Mouse (Mus musculus) kidney, embryonic 14.5 days (tissue): ENCODE measurements at regions not wholly inside any gene's neighbourhood (a gene's known extent, or its start where the extent isn't known, plus 50 kb on each side); places are given as distances from the start of the nearest gene placed in this dataset.

Experiments used
- ATAC-seq: fragments of 200-750 bp; cut with Nextera tagmentation; 2 replicates; pipeline ENCODE4 v1.8.0; 2017; ENCODE audit warnings: moderate number of reproducible peaks, mild to moderate bottlenecking, moderate TSS enrichment, moderate library complexity; ENCODE audit not compliant: low FRiP score, low TSS enrichment
- H3K27ac ChIP-seq: fragments of 300-500 bp; sonication (generic); 2 replicates; pipeline ENCODE4 v1.5.1; 2014; ENCODE audit warnings: low read depth, mild to moderate bottlenecking, low read length, moderate library complexity, mixed read lengths
- H3K27me3 ChIP-seq: fragments of 300-500 bp; sonication (generic); 2 replicates; pipeline ENCODE4 v1.6.1; 2014; ENCODE audit warnings: mild to moderate bottlenecking, low read length; ENCODE audit not compliant: control insufficient read depth, insufficient read depth
- H3K36me3 ChIP-seq: fragments of 300-500 bp; sonication (generic); 2 replicates; pipeline ENCODE4 v1.6.1; 2014; ENCODE audit warnings: low read length, mixed read lengths; ENCODE audit not compliant: control insufficient read depth, insufficient read depth
- H3K4me1 ChIP-seq: fragments of 300-500 bp; sonication (generic); 2 replicates; pipeline ENCODE4 v1.6.1; 2014; ENCODE audit warnings: low read length, mixed read lengths; ENCODE audit not compliant: control insufficient read depth, insufficient read depth
- H3K4me2 ChIP-seq: fragments of 300-500 bp; sonication (generic); replicated peaks from 2 replicates; pipeline ENCODE4 v1.6.1; 2014; ENCODE audit warnings: low read depth, mild to moderate bottlenecking, low read length
- H3K4me3 ChIP-seq: fragments of 300-500 bp; sonication (generic); 2 replicates; pipeline ENCODE4 v1.5.1; 2014; ENCODE audit warnings: mild to moderate bottlenecking, low read length
- H3K9ac ChIP-seq: fragments of 300-500 bp; sonication (generic); 2 replicates; pipeline ENCODE4 v1.6.1; 2014; ENCODE audit warnings: low read depth, mild to moderate bottlenecking, low read length, moderate library complexity
- H3K9me3 ChIP-seq: fragments of 300-500 bp; sonication (generic); 2 replicates; pipeline ENCODE4 v1.6.1; 2016; ENCODE audit warnings: low read length; ENCODE audit not compliant: control insufficient read depth
- WGBS: fragments of 180-500 bp; shearing (Covaris S2); extraction: QIAGEN DNeasy Blood & Tissue Kit; methylation state at CpG from one replicate; pipeline ENCODE4 v1.1.7; 2014; 5-methylcytosine and 5-hydroxymethylcytosine counted together

- no peak for ATAC-seq
- Histone ChIP-seq H3K27me3 (no peaks in the 10 kb centered on the region), H3K4me2 (no peak overlapping the region), H3K4me1 (no peaks in the 10 kb centered on the region), H3K9ac (no peak overlapping the region), H3K4me3 (no peak overlapping the region), H3K9me3 (no peaks in the 10 kb centered on the region), H3K27ac (no peak overlapping the region), H3K36me3 (no peaks in the 10 kb centered on the region)
These were observed 550.2 kb downstream of the Rapgef2 start for GRCm38 (mm10) chr3:78736111-78736510.

DNA sequence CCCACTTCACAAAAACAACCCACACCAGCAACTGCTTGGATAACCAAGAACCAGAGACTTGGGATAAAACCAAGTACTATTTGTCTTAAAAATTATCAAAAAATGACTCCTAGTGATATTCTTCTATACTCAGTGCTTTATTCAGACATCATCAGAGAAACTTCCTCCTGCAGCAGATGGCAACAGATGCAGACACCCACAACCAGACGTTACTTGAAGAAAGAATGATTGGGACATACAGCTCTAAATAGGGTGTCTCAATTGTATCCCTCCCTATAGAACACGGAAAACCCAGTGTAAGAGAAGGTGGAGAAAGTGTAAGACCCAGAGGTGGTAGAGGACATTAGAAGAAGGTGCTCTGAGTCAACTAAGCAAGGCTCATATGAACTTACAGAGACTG lies 569.6 kb downstream of the Rapgef2 start:
- H3K9me3 ChIP-seq = no peaks in the 10 kb centered on the region
- ATAC-seq = no peak
- H3K27me3 ChIP-seq = no peaks in the 10 kb centered on the region
- 78% methylated on average over 2 of the region's 2 CpGs for WGBS
- H3K36me3 ChIP-seq = no peaks in the 10 kb centered on the region
- no peak overlapping the region for H3K27ac ChIP-seq
- H3K4me3 ChIP-seq = no peak overlapping the region
- H3K4me2 ChIP-seq = no peak overlapping the region
- no peaks in the 10 kb centered on the region for H3K4me1 ChIP-seq
- H3K9ac ChIP-seq = no peak overlapping the region

DNA sequence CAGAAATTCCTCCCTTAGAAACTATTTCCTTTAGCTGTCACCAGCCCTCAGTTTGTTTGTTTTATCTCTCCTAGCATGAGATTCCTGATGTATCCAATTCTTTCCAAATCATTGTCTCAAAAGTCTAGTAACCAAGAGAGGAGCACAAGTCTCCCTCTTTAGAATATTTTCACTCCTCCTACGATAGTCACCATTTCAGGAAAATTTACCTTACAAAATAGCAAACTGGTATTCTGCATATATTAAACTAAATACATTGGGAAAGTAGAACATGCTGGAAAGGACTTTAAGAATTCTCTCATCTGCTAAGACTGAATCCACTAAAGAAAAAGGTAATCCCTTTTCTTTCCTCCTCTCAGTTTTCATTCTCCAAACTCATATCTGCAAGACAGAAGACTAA lies 578.6 kb downstream of the Rapgef2 start:
- WGBS = 70% methylated on average over 1 of the region's 1 CpGs
- Histone ChIP-seq H3K9ac (no peak overlapping the region), H3K4me2 (no peak overlapping the region), H3K27ac (no peak overlapping the region), H3K27me3 (no peaks in the 10 kb centered on the region), H3K36me3 (no peaks in the 10 kb centered on the region), H3K4me1 (no peaks in the 10 kb centered on the region), H3K4me3 (no peak overlapping the region), H3K9me3 (no peaks in the 10 kb centered on the region)
- ATAC-seq = no peak

GRCm38 (mm10) chr3:78698936-78699335 lies 587.4 kb downstream of the Rapgef2 start:
- ATAC-seq = no peak
- no peak overlapping the region for H3K27ac ChIP-seq
- H3K4me2 ChIP-seq = no peak overlapping the region
- H3K4me1 ChIP-seq = no peaks in the 10 kb centered on the region
- H3K9ac ChIP-seq = no peak overlapping the region
- no peak overlapping the region for H3K4me3 ChIP-seq
- H3K9me3 ChIP-seq = no peaks in the 10 kb centered on the region
- WGBS = 43% methylated on average over 5 of the region's 5 CpGs
- no peaks in the 10 kb centered on the region for H3K36me3 ChIP-seq
- H3K27me3 ChIP-seq = no peaks in the 10 kb centered on the region

DNA sequence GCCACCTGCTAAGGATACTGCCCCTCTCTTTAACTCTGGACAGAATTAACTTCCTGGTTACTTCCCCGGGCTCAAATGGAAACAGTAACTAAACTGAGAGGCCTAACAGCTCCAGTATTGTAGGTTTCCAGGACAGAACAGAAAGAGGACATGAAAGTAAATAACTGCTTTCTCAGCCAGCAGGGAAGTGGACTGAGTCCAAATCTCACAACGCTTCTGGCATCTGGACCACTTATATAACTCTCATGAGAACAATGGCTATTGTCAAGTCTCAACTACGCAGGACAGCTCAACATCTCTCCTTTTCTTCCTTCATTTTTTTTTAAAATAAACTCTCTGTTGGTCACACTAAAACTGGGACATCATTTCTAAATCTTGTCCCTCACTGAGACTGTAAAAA lies 594.8 kb downstream of the Rapgef2 start:
- Histone ChIP-seq H3K9ac (no peak overlapping the region), H3K36me3 (no peaks in the 10 kb centered on the region), H3K4me3 (no peak overlapping the region), H3K9me3 (no peaks in the 10 kb centered on the region), H3K27ac (no peak overlapping the region), H3K4me2 (no peak overlapping the region), H3K4me1 (no peaks in the 10 kb centered on the region), H3K27me3 (no peaks in the 10 kb centered on the region)
- 54% methylated on average over 3 of the region's 3 CpGs for WGBS
- no peak for ATAC-seq

DNA sequence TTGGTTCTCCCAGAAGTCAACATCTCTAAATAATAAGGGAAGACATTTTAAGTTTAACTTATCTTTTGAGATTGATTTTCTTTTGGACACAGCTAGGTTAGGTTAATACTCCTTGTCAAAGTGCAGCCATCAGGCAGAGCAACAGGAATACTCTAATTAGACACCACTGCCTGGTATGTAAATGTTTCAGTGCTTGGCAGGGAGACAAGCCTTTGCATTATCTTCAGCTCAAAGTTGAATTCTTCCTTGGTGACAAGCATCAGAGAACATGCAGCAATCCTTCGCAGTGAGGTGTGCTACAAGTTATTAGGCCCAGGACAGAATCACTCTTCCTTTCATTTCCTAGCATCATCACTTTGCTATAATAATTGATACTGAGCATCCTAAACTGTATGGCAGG lies 608.7 kb downstream of the Rapgef2 start:
- 91% methylated on average over 1 of the region's 1 CpGs for WGBS
- Histone ChIP-seq H3K9me3 (no peaks in the 10 kb centered on the region), H3K27ac (no peak overlapping the region)

DNA sequence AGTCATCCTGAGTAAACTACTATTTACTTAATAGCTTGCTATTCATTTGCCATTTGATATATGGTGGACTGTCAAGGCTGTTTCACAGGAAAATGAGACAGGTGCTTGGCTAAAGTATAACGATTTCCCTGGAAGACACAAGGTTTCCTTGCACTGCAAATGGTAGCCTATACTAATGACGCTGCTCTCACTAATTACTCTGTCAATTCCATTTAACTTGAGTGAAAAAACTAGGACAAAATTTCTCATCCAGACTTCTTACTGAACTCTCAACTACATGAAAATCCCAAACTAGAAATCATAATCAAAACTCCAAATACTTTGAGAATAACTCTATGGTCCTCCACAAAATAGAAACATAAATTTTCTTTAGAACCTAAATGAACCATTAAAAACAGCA lies 609.5 kb downstream of the Rapgef2 start:
- ATAC-seq = no peak
- Histone ChIP-seq H3K36me3 (no peaks in the 10 kb centered on the region), H3K4me1 (no peaks in the 10 kb centered on the region), H3K4me3 (no peak overlapping the region), H3K4me2 (no peak overlapping the region), H3K9me3 (no peaks in the 10 kb centered on the region), H3K27ac (no peak overlapping the region), H3K9ac (no peak overlapping the region), H3K27me3 (no peaks in the 10 kb centered on the region)
- 88% methylated on average over 2 of the region's 2 CpGs for WGBS

More for the DNA sequence above, 608.7 kb downstream of the Rapgef2 start:
- H3K4me3 ChIP-seq = no peak overlapping the region
- H3K4me1 ChIP-seq = no peaks in the 10 kb centered on the region
- H3K36me3 ChIP-seq = no peaks in the 10 kb centered on the region
- ATAC-seq = no peak
- H3K27me3 ChIP-seq = no peaks in the 10 kb centered on the region
- H3K4me2 ChIP-seq = no peak overlapping the region
- H3K9ac ChIP-seq = no peak overlapping the region

- H3K27ac ChIP-seq = no peak overlapping the region
These were observed 611.7 kb downstream of the Rapgef2 start for GRCm38 (mm10) chr3:78674529-78675187.

DNA sequence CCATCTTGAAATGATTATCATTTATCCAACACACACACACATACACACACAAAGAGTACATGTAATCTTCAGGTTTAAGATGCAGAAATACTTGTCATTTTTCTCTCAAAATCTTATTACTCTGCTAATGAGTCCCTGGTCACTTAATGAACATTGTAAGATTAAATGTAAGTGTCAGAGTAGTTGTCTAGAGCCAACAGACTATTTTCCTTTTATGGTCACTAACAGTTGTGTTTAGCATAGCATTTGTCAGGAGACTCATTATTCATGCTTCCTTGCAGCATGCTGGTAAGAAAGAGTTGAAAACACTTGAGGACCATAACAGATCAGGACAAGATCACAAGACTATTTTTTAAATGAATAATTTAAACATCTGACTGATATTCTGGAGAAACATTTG lies 618.3 kb downstream of the Rapgef2 start:
- no peak overlapping the region for H3K4me2 ChIP-seq
- peak; percentile 64; the same call in 1 of the 2 replicates for ATAC-seq
- no peak overlapping the region for H3K9ac ChIP-seq
- H3K4me1 ChIP-seq = no peaks in the 10 kb centered on the region
- H3K27ac ChIP-seq = no peak overlapping the region
- H3K36me3 ChIP-seq = no peaks in the 10 kb centered on the region
- no peaks in the 10 kb centered on the region for H3K27me3 ChIP-seq
- H3K9me3 ChIP-seq = no peaks in the 10 kb centered on the region
- no peak overlapping the region for H3K4me3 ChIP-seq

More at GRCm38 (mm10) chr3:78674529-78675187, 611.7 kb downstream of the Rapgef2 start:
- no peak overlapping the region for H3K4me3 ChIP-seq
- H3K4me1 ChIP-seq = no peaks in the 10 kb centered on the region
- 76% methylated on average over 5 of the region's 5 CpGs for WGBS
- no peaks in the 10 kb centered on the region for H3K27me3 ChIP-seq
- H3K4me2 ChIP-seq = no peak overlapping the region
- no peak for ATAC-seq
- H3K9ac ChIP-seq = no peak overlapping the region
- H3K9me3 ChIP-seq = no peaks in the 10 kb centered on the region
- H3K36me3 ChIP-seq = no peaks in the 10 kb centered on the region
